Mouse (Mus musculus) liver (tissue): ENCODE results near the gene Esr2.

ENCODE experiments used
- DNase-seq: peaks from one replicate; pipeline ENCODE4 v3.0.0-alpha.2; 2020; ENCODE audit warnings: mixed read lengths

Esr2 gene

GRCm38 (mm10) chr12:76081557-76082211 is 95.4 kb downstream of the Esr2 start:
- peak; percentile 26 for DNase-seq

GRCm38 (mm10) chr12:76080876-76081556 is 96.0 kb downstream of the Esr2 start:
- DNase-seq, result no peak

GRCm38 (mm10) chr12:76073981-76074380 is 103.1 kb downstream of the Esr2 start:
- no peak for DNase-seq

GRCm38 (mm10) chr12:76073066-76073826 is 103.8 kb downstream of the Esr2 start:
- no peak for DNase-seq

- DNase-seq, result no peak
Measured at GRCm38 (mm10) chr12:76071935-76072849, 104.9 kb downstream of the Esr2 start.
